Mouse (Mus musculus) embryonic facial prominence, embryonic 10.5 days (tissue): ENCODE measurements around the gene Pgpep1. TPM values are rescaled to one million over a fixed set of nuclear protein-coding genes. Genes with fewer than 3 reads are reported as not detected.

Experiments
- DNase-seq: peaks from one replicate; pipeline ENCODE4 v3.0.0-alpha.2; 2017; ENCODE audit warnings: low spot score
- H3K27ac ChIP-seq: fragments of 300-500 bp; sonication (generic); replicated peaks from 2 replicates; pipeline ENCODE4 v1.5.1; 2016; ENCODE audit warnings: mild to moderate bottlenecking
- H3K27me3 ChIP-seq: fragments of 300-500 bp; sonication (generic); replicated peaks from 2 replicates; pipeline ENCODE4 v1.6.1; 2016; ENCODE audit warnings: low read depth, mild to moderate bottlenecking; ENCODE audit not compliant: poor library complexity, severe bottlenecking
- H3K36me3 ChIP-seq: fragments of 300-500 bp; sonication (generic); replicated peaks from 2 replicates; pipeline ENCODE4 v1.6.1; 2016; ENCODE audit warnings: mild to moderate bottlenecking, moderate library complexity
- H3K4me1 ChIP-seq: fragments of 300-500 bp; sonication (generic); 2 replicates; pipeline ENCODE4 v1.6.1; 2016
- H3K4me3 ChIP-seq: fragments of 300-500 bp; sonication (generic); 2 replicates; pipeline ENCODE4 v1.5.1; 2016; ENCODE audit warnings: mild to moderate bottlenecking, moderate library complexity
- H3K9me3 ChIP-seq: fragments of 300-500 bp; sonication (generic); 2 replicates; pipeline ENCODE4 v1.6.1; 2016; ENCODE audit warnings: mild to moderate bottlenecking
- WGBS: fragments of 180-500 bp; shearing (Covaris S2); methylation state at CpG from one replicate; pipeline ENCODE4 v1.1.7; 2016; 5-methylcytosine and 5-hydroxymethylcytosine counted together
- polyA plus RNA-seq: library from polyadenylated mRNA; unstranded; fragments of >200 nt; fragmentation: Nextera tagmentation; extraction: Ambion mirVana; gene quantifications from 2 replicates; pipeline ENCODE4 v1.2.1, GENCODE M21; 2016

The Pgpep1 gene
- polyA plus RNA-seq, 1 experiment from 2014 or later = 51.8 TPM

- Histone ChIP-seq H3K27me3 (no peaks in the 10 kb centered on the region), H3K9me3 (peaks cover 5% of the 10 kb centered on the region; the same call in 1 of the 2 replicates), H3K4me3 (peak overlapping the region; percentile 89), H3K27ac (peak overlapping the region; percentile 97), H3K4me1 (peaks cover 77% of the 10 kb centered on the region), H3K36me3 (peaks cover 29% of the 10 kb centered on the region)
- WGBS = 33% methylated on average over 6 of the region's 6 CpGs
- DNase-seq = no peak
Observed at GRCm38 (mm10) chr8:70607603-70607897, 52.6 kb downstream of the Pgpep1 start.

GRCm38 (mm10) chr8:70606780-70607602, 53.2 kb downstream of the Pgpep1 start:
- Histone ChIP-seq H3K27me3 (no peaks in the 10 kb centered on the region), H3K9me3 (peaks cover 8% of the 10 kb centered on the region; the same call in 1 of the 2 replicates), H3K4me1 (peaks cover 77% of the 10 kb centered on the region), H3K27ac (peak overlapping the region; percentile 97), H3K36me3 (peaks cover 35% of the 10 kb centered on the region), H3K4me3 (peak overlapping the region; percentile 89)
- DNase-seq = no peak
- WGBS = 62% methylated on average over 18 of the region's 18 CpGs

GRCm38 (mm10) chr8:70605871-70606779, 54.1 kb downstream of the Pgpep1 start:
- peak overlapping the region; percentile 89 for H3K4me3 ChIP-seq
- WGBS = 89% methylated on average over 9 of the region's 9 CpGs

GRCm38 (mm10) chr8:70604558-70604957, 55.6 kb downstream of the Pgpep1 start:
- H3K4me3 ChIP-seq = peak overlapping the region; percentile 14; the same call in 1 of the 2 replicates
- WGBS = 87% methylated on average over 7 of the region's 7 CpGs
- H3K27ac ChIP-seq = peak overlapping the region; percentile 5; the same call in 1 of the 2 replicates

More at GRCm38 (mm10) chr8:70605871-70606779, 54.1 kb downstream of the Pgpep1 start:
- H3K36me3 ChIP-seq = peaks cover 39% of the 10 kb centered on the region
- H3K9me3 ChIP-seq = peaks cover 12% of the 10 kb centered on the region; the same call in 1 of the 2 replicates
- no peak for DNase-seq
- peaks cover 77% of the 10 kb centered on the region for H3K4me1 ChIP-seq
- H3K27me3 ChIP-seq = no peaks in the 10 kb centered on the region
- no peak overlapping the region; the same call in 1 of the 2 replicates for H3K27ac ChIP-seq

GRCm38 (mm10) chr8:70602139-70602811, 57.9 kb downstream of the Pgpep1 start:
- H3K27me3 ChIP-seq = peaks cover 18% of the 10 kb centered on the region; the same call in 1 of the 2 replicates
- peaks cover 77% of the 10 kb centered on the region for H3K4me1 ChIP-seq
- WGBS = 92% methylated on average over 13 of the region's 13 CpGs
- peaks cover 63% of the 10 kb centered on the region for H3K36me3 ChIP-seq
- no peak for DNase-seq
- H3K9me3 ChIP-seq = peaks cover 12% of the 10 kb centered on the region; the same call in 1 of the 2 replicates
- H3K4me3 ChIP-seq = 0 out of 2 replicates have a peak overlapping the region, but pooled peaks have one; percentile 4
- H3K27ac ChIP-seq = peak overlapping the region; percentile 81

More at GRCm38 (mm10) chr8:70604558-70604957, 55.6 kb downstream of the Pgpep1 start:
- H3K27me3 ChIP-seq = peaks cover 2% of the 10 kb centered on the region; the same call in 1 of the 2 replicates
- no peak for DNase-seq
- H3K4me1 ChIP-seq = peaks cover 77% of the 10 kb centered on the region
- peaks cover 45% of the 10 kb centered on the region for H3K36me3 ChIP-seq
- H3K9me3 ChIP-seq = peaks cover 12% of the 10 kb centered on the region; the same call in 1 of the 2 replicates

- H3K9me3 ChIP-seq = peaks cover 12% of the 10 kb centered on the region; the same call in 1 of the 2 replicates
- peak overlapping the region; percentile 52 for H3K4me3 ChIP-seq
- peak overlapping the region; percentile 81 for H3K27ac ChIP-seq
- peak; percentile 97 for DNase-seq
- H3K4me1 ChIP-seq = peaks cover 77% of the 10 kb centered on the region
- peaks cover 28% of the 10 kb centered on the region for H3K27me3 ChIP-seq
- H3K36me3 ChIP-seq = peaks cover 73% of the 10 kb centered on the region
- 1% methylated on average over 26 of the region's 26 CpGs for WGBS
Observed at GRCm38 (mm10) chr8:70601271-70601649, 58.9 kb downstream of the Pgpep1 start.

- peak; percentile 71 for DNase-seq
- Histone ChIP-seq H3K4me3 (peak overlapping the region; percentile 52), H3K9me3 (peaks cover 12% of the 10 kb centered on the region; the same call in 1 of the 2 replicates), H3K36me3 (peaks cover 79% of the 10 kb centered on the region), H3K27ac (peak overlapping the region; percentile 81), H3K4me1 (peaks cover 79% of the 10 kb centered on the region), H3K27me3 (peaks cover 34% of the 10 kb centered on the region)
- 11% methylated on average over 10 of the region's 10 CpGs for WGBS
Observed at GRCm38 (mm10) chr8:70600473-70601270, 59.5 kb downstream of the Pgpep1 start.

- no peak for DNase-seq
- Histone ChIP-seq H3K4me3 (peak overlapping the region; percentile 52), H3K4me1 (peaks cover 81% of the 10 kb centered on the region), H3K36me3 (peaks cover 78% of the 10 kb centered on the region), H3K27ac (peak overlapping the region; percentile 81), H3K9me3 (peaks cover 12% of the 10 kb centered on the region; the same call in 1 of the 2 replicates), H3K27me3 (peaks cover 40% of the 10 kb centered on the region)
- WGBS = 87% methylated on average over 12 of the region's 12 CpGs
Observed at GRCm38 (mm10) chr8:70599507-70600290, 60.5 kb downstream of the Pgpep1 start.

- H3K27me3 ChIP-seq = peaks cover 40% of the 10 kb centered on the region
- peaks cover 82% of the 10 kb centered on the region for H3K4me1 ChIP-seq
- 22% methylated on average over 10 of the region's 10 CpGs for WGBS
- H3K36me3 ChIP-seq = peaks cover 68% of the 10 kb centered on the region
- H3K9me3 ChIP-seq = peaks cover 12% of the 10 kb centered on the region; the same call in 1 of the 2 replicates
- DNase-seq = peak; percentile 68
- peak overlapping the region; percentile 64 for H3K4me3 ChIP-seq
- peak overlapping the region; percentile 81 for H3K27ac ChIP-seq
Observed at GRCm38 (mm10) chr8:70598722-70599121, 61.5 kb downstream of the Pgpep1 start.

GRCm38 (mm10) chr8:70598283-70598682, 61.9 kb downstream of the Pgpep1 start:
- peaks cover 40% of the 10 kb centered on the region for H3K27me3 ChIP-seq
- H3K9me3 ChIP-seq = peaks cover 11% of the 10 kb centered on the region; the same call in 1 of the 2 replicates
- H3K4me3 ChIP-seq = peak overlapping the region; percentile 64
- WGBS = 1% methylated on average over 29 of the region's 29 CpGs
- DNase-seq = peak; percentile 90
- H3K27ac ChIP-seq = peak overlapping the region; percentile 81
- peaks cover 86% of the 10 kb centered on the region for H3K4me1 ChIP-seq
- peaks cover 63% of the 10 kb centered on the region for H3K36me3 ChIP-seq
